Mouse (Mus musculus) CD4-positive, CD25-positive, alpha-beta regulatory T cell, adult 2 months (primary cell): Measurements from ENCODE around the gene Skap1.
A peak's percentile ranks its signal among the peaks of the same experiment; 100 is the strongest.
"Not testable (repeated sequence)": the region's sequence is repeated elsewhere in the genome, so short reads cannot be mapped to it uniquely, and the experiment has no call there.

Experiments
- DNase-seq: peaks from one replicate; pipeline ENCODE4 v3.0.0-alpha.2; 2012; ENCODE audit warnings: low read depth, low spot score

Skap1 gene

GRCm38 (mm10) chr11:96696168-96696727 lies 231.9 kb downstream of the Skap1 start:
- no peak for DNase-seq

- peak; percentile 73 for DNase-seq
Measured at GRCm38 (mm10) chr11:96696842-96697455, 232.6 kb downstream of the Skap1 start.

DNA sequence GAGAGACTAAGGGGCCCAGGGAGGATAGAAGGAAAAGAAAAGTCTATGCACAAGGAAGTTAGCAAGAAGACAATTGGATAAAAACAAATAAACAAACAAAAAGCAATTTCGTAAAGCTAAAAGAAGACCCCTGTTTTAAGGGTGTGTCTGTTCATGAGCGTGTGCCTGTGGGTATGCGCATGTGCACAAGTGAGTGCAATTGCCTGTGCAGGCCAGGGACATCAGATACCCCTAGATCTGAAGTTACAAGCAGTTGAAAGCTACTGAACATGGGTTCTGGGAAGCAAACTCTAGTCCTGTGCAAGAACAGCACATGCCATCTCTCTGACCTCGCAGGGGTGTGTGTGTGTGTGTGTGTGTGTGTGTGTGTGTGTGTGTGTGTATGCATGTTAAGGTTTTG lies 233.1 kb downstream of the Skap1 start:
- DNase-seq: peak; percentile 24

DNA sequence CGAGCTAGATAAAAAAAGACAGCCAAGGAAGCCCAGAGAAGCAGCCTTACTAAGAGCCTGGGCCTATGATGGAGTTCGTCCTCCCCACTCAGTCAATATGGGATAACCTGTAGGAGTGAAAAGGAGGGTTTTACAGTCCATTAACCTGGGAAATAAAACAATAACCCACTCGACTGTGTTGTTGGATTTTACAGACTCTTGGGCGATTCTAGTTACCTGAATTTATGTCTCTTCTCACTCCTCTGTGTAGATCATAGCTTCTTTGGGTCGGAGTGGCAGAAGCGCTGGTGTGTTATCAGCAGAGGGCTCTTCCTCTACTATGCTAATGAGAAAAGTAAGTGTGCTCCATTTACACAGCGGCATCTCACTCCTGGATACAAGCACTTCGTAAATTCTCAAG lies 239.4 kb downstream of the Skap1 start:
- no peak for DNase-seq

DNA sequence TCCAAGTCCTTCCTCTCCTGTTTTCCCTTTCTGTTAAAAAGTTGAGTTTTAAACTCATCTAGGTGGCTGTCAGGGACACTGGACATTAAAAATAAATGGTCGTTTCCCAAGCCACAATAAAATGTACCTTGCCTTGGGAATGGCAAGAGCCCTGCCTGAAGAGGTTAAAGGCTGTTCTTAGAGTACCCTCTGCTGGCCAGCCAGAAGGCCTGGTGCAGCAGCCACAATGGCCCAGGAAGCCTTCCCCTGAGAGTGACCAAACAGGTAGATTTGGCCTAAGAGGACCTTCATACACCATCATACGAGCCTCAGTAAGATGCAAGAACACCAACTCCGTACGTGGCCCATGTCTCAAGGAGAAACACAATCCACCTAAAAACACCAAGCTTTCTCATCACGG lies 246.9 kb downstream of the Skap1 start:
- DNase-seq: no peak

DNA sequence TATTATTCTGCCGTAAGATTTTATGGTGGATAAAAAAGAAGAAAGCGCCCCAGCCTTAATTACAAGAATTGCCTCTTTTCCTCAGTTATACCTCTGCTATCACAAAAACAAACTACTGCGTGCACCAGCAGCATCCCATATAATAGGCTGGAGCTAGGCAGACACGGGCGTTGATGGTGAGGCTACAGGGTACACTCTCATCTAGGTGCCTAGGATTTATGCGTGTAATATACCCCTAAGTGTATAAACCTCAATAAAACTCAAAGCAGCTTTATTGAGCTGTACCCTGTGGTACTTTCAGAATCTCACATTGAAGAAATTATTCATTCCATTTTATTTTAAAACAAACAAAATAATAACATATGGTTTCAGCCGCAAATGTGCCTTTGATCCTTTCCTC lies 247.3 kb downstream of the Skap1 start:
- DNase-seq: no peak

GRCm38 (mm10) chr11:96713210-96714005 lies 249.0 kb downstream of the Skap1 start:
- DNase-seq: no peak

DNA sequence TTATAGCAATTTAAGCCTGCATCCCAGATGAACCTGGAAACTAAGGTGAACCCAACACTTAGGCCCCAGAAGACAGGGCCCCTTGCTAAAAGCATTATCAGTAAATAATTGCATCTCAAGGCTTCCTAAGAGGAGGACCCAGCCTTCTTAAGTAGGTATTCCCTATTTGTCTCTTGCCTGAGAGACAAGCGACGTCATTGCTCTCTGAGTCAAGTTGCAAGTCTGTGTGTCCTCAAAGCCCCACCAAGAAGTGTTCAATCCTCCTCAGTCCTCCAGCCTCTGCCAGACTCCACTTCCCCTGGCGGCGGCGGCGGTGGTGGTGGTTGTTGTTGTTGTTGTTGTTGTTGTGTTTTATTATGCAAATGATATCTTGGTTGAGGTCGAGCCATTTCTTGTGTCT lies 249.6 kb downstream of the Skap1 start:
- DNase-seq: no peak

DNA sequence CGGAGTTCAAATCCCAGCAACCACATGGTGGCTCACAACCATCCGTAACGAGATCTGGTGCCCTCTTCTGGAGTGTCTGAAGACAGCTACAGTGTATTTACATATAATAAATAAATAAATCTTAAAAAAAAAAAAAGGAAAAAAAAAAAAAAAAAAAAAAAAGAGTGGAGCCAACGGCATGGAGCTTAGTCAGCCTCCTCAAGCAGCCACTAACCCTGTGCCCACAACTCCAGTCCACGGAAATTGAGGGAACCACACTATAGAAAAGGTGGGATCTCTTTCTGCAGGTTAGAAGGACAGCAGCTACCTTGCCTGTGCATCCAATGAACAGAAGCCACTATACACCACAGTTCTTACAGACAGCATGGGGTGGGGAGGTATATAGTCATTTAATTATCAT lies 250.8 kb downstream of the Skap1 start:
- DNase-seq: not testable (repeated sequence)

GRCm38 (mm10) chr11:96718609-96719008 lies 254.2 kb downstream of the Skap1 start:
- no peak for DNase-seq

GRCm38 (mm10) chr11:96725833-96726232 lies 261.4 kb downstream of the Skap1 start:
- no peak for DNase-seq

DNA sequence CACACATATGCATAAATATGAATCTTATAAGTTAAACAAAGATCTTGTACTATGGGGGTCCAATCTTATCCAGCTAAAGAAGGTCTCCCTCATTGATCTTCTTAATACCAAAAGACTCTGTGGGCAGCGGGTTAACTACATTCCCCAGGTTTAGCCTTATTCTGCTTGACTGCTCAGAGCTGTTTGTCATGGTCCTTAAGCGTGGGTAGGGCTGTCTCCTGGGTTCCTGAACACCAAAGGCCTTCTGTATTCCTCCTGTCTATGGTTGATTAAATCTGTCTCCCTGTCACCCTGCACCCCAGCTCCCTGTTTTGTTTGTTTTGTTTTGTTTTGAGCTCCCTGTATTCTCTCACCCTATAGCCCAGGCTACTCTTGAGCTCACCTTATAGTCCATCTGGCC lies 264.2 kb downstream of the Skap1 start:
- DNase-seq: no peak

GRCm38 (mm10) chr11:96729462-96729861 lies 265.1 kb downstream of the Skap1 start:
- no peak for DNase-seq

- no peak for DNase-seq
Measured at GRCm38 (mm10) chr11:96730327-96730726, 265.9 kb downstream of the Skap1 start.

DNA sequence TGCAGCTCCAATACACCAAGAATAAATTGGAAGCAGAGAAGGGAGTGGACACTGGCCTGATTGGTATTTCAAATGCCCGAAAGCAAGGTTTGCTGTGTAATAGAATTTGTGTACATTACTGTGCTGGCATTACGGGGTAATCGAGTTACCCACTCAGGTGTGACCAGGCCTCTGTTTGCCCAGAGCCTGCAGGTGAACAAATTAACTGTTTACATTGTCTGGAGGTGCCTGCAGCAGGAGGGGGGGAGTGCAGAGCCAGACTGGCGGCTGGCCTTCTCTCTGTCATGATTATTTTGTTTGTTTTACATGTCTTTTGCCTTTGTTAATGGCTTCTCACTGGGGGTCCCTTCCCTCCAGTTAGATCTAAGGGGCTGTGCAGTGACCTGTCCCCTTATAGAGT lies 268.3 kb downstream of the Skap1 start:
- no peak for DNase-seq

DNA sequence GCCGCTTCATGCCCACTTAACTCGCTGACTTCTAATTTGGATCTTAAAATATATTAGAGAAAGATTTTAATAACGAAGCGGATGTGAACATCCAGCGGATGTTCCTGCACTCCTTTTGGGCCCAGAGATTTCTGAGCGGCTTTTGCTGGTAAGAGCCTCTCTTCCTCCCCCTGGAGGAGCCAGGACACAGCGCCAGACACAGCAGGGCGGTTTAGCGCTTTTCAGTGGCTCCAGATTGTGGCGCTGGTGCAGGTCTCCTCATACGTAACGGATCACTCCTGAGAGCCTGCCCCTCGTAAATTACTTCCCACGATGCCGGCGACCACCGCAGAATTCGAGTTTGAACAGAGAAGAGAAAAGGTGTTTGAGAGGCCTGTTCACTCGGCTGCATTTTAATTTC lies 271.5 kb downstream of the Skap1 start:
- DNase-seq: no peak

GRCm38 (mm10) chr11:96736361-96736760 lies 272.0 kb downstream of the Skap1 start:
- no peak for DNase-seq

DNA sequence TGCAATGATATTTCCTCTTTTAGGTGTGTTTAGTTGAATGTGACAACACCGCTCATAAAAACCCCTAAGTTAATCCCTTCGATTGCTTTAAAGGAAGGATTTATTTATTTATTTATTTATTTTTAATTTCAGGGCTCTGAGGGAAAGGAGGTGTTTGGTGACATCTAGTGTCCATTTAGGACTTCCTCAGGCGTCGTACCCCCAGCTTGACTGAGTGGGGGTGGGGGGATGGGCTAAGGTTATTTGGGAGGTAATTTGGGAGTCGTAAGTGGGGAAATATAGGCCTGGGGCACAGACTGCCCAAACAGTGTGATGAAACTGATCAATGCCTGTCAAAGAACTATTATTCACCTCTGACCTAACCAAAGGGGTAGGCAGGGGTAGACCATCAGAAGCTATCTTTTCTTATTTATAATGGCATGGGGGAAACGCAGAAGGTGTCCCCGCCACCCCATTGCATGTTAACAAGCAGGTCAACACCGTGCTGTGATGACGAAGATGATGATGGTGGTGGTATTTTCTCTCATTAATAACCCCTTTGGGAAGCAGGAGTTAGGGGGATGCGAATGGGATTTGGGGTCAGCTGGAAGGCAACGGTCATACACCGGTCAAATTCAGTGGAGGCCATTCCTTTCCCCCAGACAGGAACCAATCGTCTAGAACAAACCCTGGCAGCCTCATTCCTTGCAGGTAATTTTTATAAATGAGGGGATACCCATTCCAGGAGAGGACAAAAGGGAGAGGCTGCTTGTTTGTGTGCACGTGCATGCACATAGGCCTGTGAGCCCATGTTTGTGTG lies 273.5 kb downstream of the Skap1 start:
- no peak for DNase-seq

DNA sequence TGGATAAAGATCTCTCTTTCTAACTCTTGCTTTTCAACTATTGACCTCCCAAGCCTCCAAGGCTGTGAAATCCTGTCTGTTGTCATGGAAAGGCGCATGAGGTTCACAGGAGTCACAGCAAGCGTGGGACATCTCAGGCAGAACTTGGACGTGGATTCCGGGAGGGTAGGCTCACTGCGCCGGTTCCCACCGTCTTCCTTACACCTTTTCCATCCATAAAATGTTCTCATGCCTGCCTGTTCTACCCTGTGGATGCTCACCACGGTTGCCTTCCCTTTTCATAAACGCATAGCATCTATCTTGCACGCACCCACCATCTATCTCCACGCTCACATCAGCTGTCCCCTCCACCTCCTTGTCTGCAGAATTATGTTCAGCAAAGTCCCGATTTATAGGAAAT lies 276.4 kb downstream of the Skap1 start:
- DNase-seq: no peak

- no peak for DNase-seq
Measured at GRCm38 (mm10) chr11:96741995-96742394, 277.6 kb downstream of the Skap1 start.

GRCm38 (mm10) chr11:96743000-96743399 lies 278.6 kb downstream of the Skap1 start:
- no peak for DNase-seq

DNA sequence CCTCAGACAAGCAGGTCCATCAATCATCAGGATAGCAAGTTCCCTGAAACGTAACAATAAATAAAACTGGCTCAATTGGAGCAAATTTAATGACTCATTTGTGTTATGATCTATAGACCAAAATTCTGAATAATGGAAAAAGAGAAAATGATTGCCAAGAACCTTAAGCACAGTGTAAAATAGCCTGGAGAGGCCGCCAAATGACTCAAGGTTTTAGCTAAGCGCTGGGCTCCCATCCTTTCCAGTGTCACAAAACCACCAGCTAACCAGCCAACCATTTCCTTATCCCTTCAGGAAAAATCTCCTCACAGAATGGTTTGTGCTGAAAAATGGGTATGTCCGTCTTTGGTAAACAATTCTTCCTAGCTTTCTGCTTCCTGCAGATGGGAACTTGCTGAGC lies 279.5 kb downstream of the Skap1 start:
- no peak for DNase-seq
